Comparison of ENCODE assay signal across 11 mouse cellular contexts in the genomic region with DNA sequence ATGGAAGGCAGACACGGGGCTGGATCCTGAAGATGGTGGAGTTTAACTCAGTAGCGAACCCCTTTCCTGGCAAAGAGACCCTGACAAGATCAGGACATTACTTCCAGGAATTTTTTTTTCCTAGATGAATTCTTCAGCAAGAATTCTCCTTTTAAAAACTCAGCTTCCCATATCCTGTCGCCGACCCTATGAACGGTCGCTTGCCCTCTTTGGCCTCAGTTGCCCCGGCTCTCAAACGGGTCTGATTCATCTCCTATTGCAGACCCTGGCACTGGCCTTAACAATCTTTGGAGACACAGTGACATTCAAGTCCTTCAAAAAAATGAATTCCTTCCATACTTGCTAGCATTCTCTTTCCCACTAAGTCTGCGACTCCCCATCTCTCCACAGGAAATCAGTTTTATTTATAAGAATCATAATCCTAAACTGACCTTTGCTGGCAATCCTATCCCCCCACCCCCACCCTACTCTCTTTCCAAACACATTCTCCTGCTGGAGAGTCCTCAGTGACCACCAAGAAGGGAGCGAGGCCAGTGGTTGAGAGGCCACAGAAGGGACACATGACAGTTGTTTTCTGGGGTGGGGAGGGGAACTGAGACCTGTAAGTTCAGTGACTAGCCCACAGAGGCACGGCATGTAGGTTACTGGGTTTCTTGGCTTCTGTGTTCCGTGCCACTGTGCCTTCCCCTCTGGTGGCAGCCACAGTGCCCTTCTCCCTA. TPM values are rescaled to one million over a fixed set of nuclear protein-coding genes. Genes with fewer than 3 reads are reported as not detected.
DNase-seq lines count a peak whose midpoint lies in the region; ATAC-seq lines count a peak whose summit lies in the region.
"Had no signal": no experiment of that assay in that cellular context is flagged by ENCODE, and none has a peak within 500 bp of the region (broad histone marks: within the 10 kb centered on the region; RNA-seq: fewer than 3 reads in every experiment).

No protein-coding gene starts in this region.

- H3K27me3 ChIP-seq in hindbrain, embryonic 15.5 days = peaks cover 9% of the 10 kb centered on the region
- peaks cover 21% of the 10 kb centered on the region for H3K27me3 ChIP-seq in hindbrain, embryonic 14.5 days (ENCODE audit: control insufficient read depth, insufficient read depth, low read length)
- peaks cover 39% of the 10 kb centered on the region for H3K27me3 ChIP-seq in midbrain, embryonic 10.5 days (ENCODE audit: low read depth, poor library complexity, severe bottlenecking)
- H3K27me3 ChIP-seq in midbrain, embryonic 14.5 days (ENCODE audit: control insufficient read depth, insufficient read depth, low read length) = peaks cover 15% of the 10 kb centered on the region
- H3K27me3 ChIP-seq in stomach, embryonic 14.5 days (ENCODE audit: control insufficient read depth, insufficient read depth, low read length) = no peaks in the 10 kb centered on the region

- WGBS in hindbrain, embryonic 15.5 days = 69% methylated on average over 12 of the region's 12 CpGs
- WGBS in hindbrain, embryonic 14.5 days = 79% methylated on average over 12 of the region's 12 CpGs
- WGBS in midbrain, embryonic 10.5 days = 73% methylated on average over 12 of the region's 12 CpGs
- WGBS in midbrain, embryonic 14.5 days = 85% methylated on average over 12 of the region's 12 CpGs
- 52% methylated on average over 12 of the region's 12 CpGs for WGBS in stomach, embryonic 14.5 days

- H3K9me3 ChIP-seq in hindbrain, embryonic 15.5 days = no peaks in the 10 kb centered on the region
- H3K9me3 ChIP-seq in hindbrain, embryonic 14.5 days (ENCODE audit: control insufficient read depth, low read length) = no peaks in the 10 kb centered on the region
- no peaks in the 10 kb centered on the region for H3K9me3 ChIP-seq in midbrain, embryonic 10.5 days (replicated peaks)
- no peaks in the 10 kb centered on the region for H3K9me3 ChIP-seq in midbrain, embryonic 14.5 days (ENCODE audit: control insufficient read depth, low read length)
- no peaks in the 10 kb centered on the region for H3K9me3 ChIP-seq in stomach, embryonic 14.5 days (ENCODE audit: control insufficient read depth, low read depth, low read length)
- H3K9me3 ChIP-seq: embryonic facial prominence, embryonic 15.5 days had no signal

- H3K4me2 ChIP-seq in hindbrain, embryonic 15.5 days = peak overlapping the region; percentile 28
- no peak overlapping the region for H3K4me2 ChIP-seq in hindbrain, embryonic 14.5 days (replicated peaks)
- no peak overlapping the region for H3K4me2 ChIP-seq in midbrain, embryonic 14.5 days (ENCODE audit: low read length)
- peak overlapping the region; percentile 25; the same call in 1 of the 2 replicates for H3K4me2 ChIP-seq in stomach, embryonic 14.5 days (replicated peaks; ENCODE audit: low read depth, low read length)
- H3K4me2 ChIP-seq: embryonic facial prominence, embryonic 15.5 days had no signal

- no peak overlapping the region for H3K9ac ChIP-seq in hindbrain, embryonic 15.5 days
- H3K9ac ChIP-seq in hindbrain, embryonic 14.5 days = no peak overlapping the region
- no peak overlapping the region for H3K9ac ChIP-seq in midbrain, embryonic 14.5 days (replicated peaks; ENCODE audit: low read length)
- H3K9ac ChIP-seq in stomach, embryonic 14.5 days (replicated peaks; ENCODE audit: low read depth, low read length) = no peak overlapping the region
- H3K9ac ChIP-seq: embryonic facial prominence, embryonic 15.5 days had no signal

- peak; percentile 6; the same call in 1 of the 2 replicates for ATAC-seq in hindbrain, embryonic 15.5 days (ENCODE audit: low FRiP score, low read depth)
- no peak for ATAC-seq in hindbrain, embryonic 14.5 days (ENCODE audit: low FRiP score)
- no peak for ATAC-seq in midbrain, embryonic 14.5 days (ENCODE audit: low FRiP score, low TSS enrichment)
- no peak for ATAC-seq in stomach, embryonic 14.5 days (ENCODE audit: insufficient number of reproducible peaks, insufficient read depth, low FRiP score, low read depth)
- ATAC-seq: activated CD4-positive, CD25-positive, alpha-beta regulatory T cell, adult 4 months had no signal

- H3K36me3 ChIP-seq in hindbrain, embryonic 15.5 days = no peaks in the 10 kb centered on the region
- H3K36me3 ChIP-seq in hindbrain, embryonic 14.5 days (replicated peaks; ENCODE audit: control insufficient read depth, insufficient read depth) = no peaks in the 10 kb centered on the region
- H3K36me3 ChIP-seq in midbrain, embryonic 10.5 days = no peaks in the 10 kb centered on the region
- H3K36me3 ChIP-seq in midbrain, embryonic 14.5 days (ENCODE audit: control insufficient read depth, insufficient read depth, low read length) = no peaks in the 10 kb centered on the region
- H3K36me3 ChIP-seq in stomach, embryonic 14.5 days (ENCODE audit: control insufficient read depth, insufficient read depth, low read length) = no peaks in the 10 kb centered on the region
- H3K36me3 ChIP-seq: embryonic facial prominence, embryonic 15.5 days had no signal

- H3K4me3 ChIP-seq in hindbrain, embryonic 15.5 days = no peak overlapping the region
- H3K4me3 ChIP-seq in hindbrain, embryonic 14.5 days (replicated peaks; ENCODE audit: low read length) = no peak overlapping the region
- no peak overlapping the region for H3K4me3 ChIP-seq in midbrain, embryonic 10.5 days
- H3K4me3 ChIP-seq in midbrain, embryonic 14.5 days (replicated peaks; ENCODE audit: low read depth, low read length) = no peak overlapping the region
- H3K4me3 ChIP-seq in stomach, embryonic 14.5 days (ENCODE audit: low read depth, low read length) = no peak overlapping the region
- H3K4me3 ChIP-seq: embryonic facial prominence, embryonic 15.5 days; left cerebral cortex, adult 2 months had no signal

- H3K4me1 ChIP-seq in hindbrain, embryonic 15.5 days (replicated peaks) = peaks cover 39% of the 10 kb centered on the region
- H3K4me1 ChIP-seq in hindbrain, embryonic 14.5 days (replicated peaks; ENCODE audit: control insufficient read depth, insufficient read depth, low read length) = peaks cover 3% of the 10 kb centered on the region
- H3K4me1 ChIP-seq in midbrain, embryonic 10.5 days = peaks cover 30% of the 10 kb centered on the region
- H3K4me1 ChIP-seq in midbrain, embryonic 14.5 days (ENCODE audit: control insufficient read depth, insufficient read depth, low read length) = peaks cover 3% of the 10 kb centered on the region
- peaks cover 46% of the 10 kb centered on the region for H3K4me1 ChIP-seq in stomach, embryonic 14.5 days (ENCODE audit: control insufficient read depth, insufficient read depth, low read length)

- no peak for DNase-seq in hindbrain, embryonic 14.5 days (ENCODE audit: low spot score)
- no peak for DNase-seq in midbrain, embryonic 10.5 days (ENCODE audit: low spot score)
- DNase-seq in midbrain, embryonic 14.5 days = no peak
- peak; percentile 51 to 65 for DNase-seq in kidney, postnatal 4 days
- DNase-seq in left cerebral cortex, adult 18-20 months (ENCODE audit: low spot score in 2 of 2) = no peak

- peak overlapping the region; percentile 46 for H3K27ac ChIP-seq in hindbrain, embryonic 15.5 days (replicated peaks)
- H3K27ac ChIP-seq in hindbrain, embryonic 14.5 days = no peak overlapping the region
- 0 out of 2 replicates have a peak overlapping the region, but pooled peaks have one; percentile 20 for H3K27ac ChIP-seq in midbrain, embryonic 10.5 days (replicated peaks)
- no peak overlapping the region for H3K27ac ChIP-seq in midbrain, embryonic 14.5 days (replicated peaks; ENCODE audit: low read depth, low read length)
- H3K27ac ChIP-seq in stomach, embryonic 14.5 days (ENCODE audit: low read length) = peak overlapping the region; percentile 76; the same call in 1 of the 2 replicates
- H3K27ac ChIP-seq: embryonic facial prominence, embryonic 15.5 days; left cerebral cortex, adult 2 months had no signal

RNA-seq across cellular contexts. Expression of a gene that starts 5.1 kb away (rescaled TPM):
- polyA plus RNA-seq in hindbrain, embryonic 15.5 days (2015; fragmentation: Nextera tagmentation; extraction: Ambion mirVana) = 14.5 and 16.4 TPM in 2 replicates
- 13.7 and 16.2 TPM in 2 replicates for polyA plus RNA-seq in hindbrain, embryonic 14.5 days (2014; fragmentation: Nextera tagmentation; extraction: Ambion mirVana)
- 3.6 and 4.5 TPM in 2 replicates for polyA plus RNA-seq in midbrain, embryonic 10.5 days (2016; fragmentation: Nextera tagmentation; extraction: Ambion mirVana)
- 5.7 and 8.8 TPM in 2 replicates for polyA plus RNA-seq in midbrain, embryonic 14.5 days (2014; fragmentation: Nextera tagmentation; extraction: Ambion mirVana)
- polyA plus RNA-seq in stomach, embryonic 14.5 days (2014; fragmentation: Nextera tagmentation; extraction: Ambion mirVana) = 24.6 and 28.5 TPM in 2 replicates
- 1 to 10 TPM; 7.5 to 8.0 TPM for total RNA-seq in left cerebral cortex, adult 18-20 months (2021)
- total RNA-seq: megakaryocyte progenitor cell, adult 5-6 weeks had no signal
- polyA plus RNA-seq: activated CD4-positive, CD25-positive, alpha-beta regulatory T cell, adult 4 months had no signal

Comparison
In these comparisons a context has a peak if more than half of its experiments do, and no peak if none do; other contexts are left out.
1. H3K27ac ChIP-seq: peak in hindbrain, embryonic 15.5 days (single experiment), midbrain, embryonic 10.5 days (single experiment) and stomach, embryonic 14.5 days (single experiment); none in hindbrain, embryonic 14.5 days (single experiment) and midbrain, embryonic 14.5 days (single experiment).
2. H3K4me2 ChIP-seq: peak in hindbrain, embryonic 15.5 days (single experiment) and stomach, embryonic 14.5 days (single experiment); none in hindbrain, embryonic 14.5 days (single experiment) and midbrain, embryonic 14.5 days (single experiment).
3. DNase-seq: peak in kidney, postnatal 4 days (2 of 2); none in hindbrain, embryonic 14.5 days (single experiment), midbrain, embryonic 10.5 days (single experiment), midbrain, embryonic 14.5 days (single experiment) and left cerebral cortex, adult 18-20 months (0 of 2).